Mouse (Mus musculus): ENCODE results near the gene Skiv2l. TPM values are rescaled to one million over a fixed set of nuclear protein-coding genes. Genes with fewer than 3 reads are reported as not detected.

Skiv2l gene
- polyA plus RNA-seq, 1 experiment from 2014 or later: 46.2 TPM

- ATAC-seq (ENCODE audit: low read depth): no peak
- Histone ChIP-seq H3K36me3 (ENCODE audit: control insufficient read depth, insufficient read depth, low read length) (no peaks in the 10 kb centered on the region), H3K9me3 (ENCODE audit: control insufficient read depth, low read length) (no peaks in the 10 kb centered on the region), H3K27ac (ENCODE audit: low read depth, low read length) (no peak within 1 kb of the TSS), H3K4me3 (ENCODE audit: low read depth, low read length) (no peak within 1 kb of the TSS), H3K27me3 (ENCODE audit: control insufficient read depth, insufficient read depth, low read length) (0 out of 2 replicates have a peak, but pooled peaks cover 4% of the 10 kb centered on the region), H3K9ac (replicated peaks; ENCODE audit: low read depth, low read length) (no peak within 1 kb of the TSS), H3K4me1 (ENCODE audit: control insufficient read depth, insufficient read depth, low read length) (no peaks in the 10 kb centered on the region), H3K4me2 (ENCODE audit: low read depth, low read length) (no peak within 1 kb of the TSS)
- WGBS: 15% methylated on average over 15 of the region's 15 CpGs
These were observed 31.8 kb upstream of the Skiv2l start, which contains the start of gene Gm20547 for GRCm38 (mm10) chr17:34881683-34882310. Gm20547 (minus strand) TSS chr17:34882042.

GRCm38 (mm10) chr17:34881166-34881565, 31.2 kb upstream of the Skiv2l start:
- Histone ChIP-seq H3K27me3 (ENCODE audit: control insufficient read depth, insufficient read depth, low read length) (0 out of 2 replicates have a peak, but pooled peaks cover 4% of the 10 kb centered on the region), H3K4me1 (ENCODE audit: control insufficient read depth, insufficient read depth, low read length) (no peaks in the 10 kb centered on the region), H3K4me3 (ENCODE audit: low read depth, low read length) (no peak overlapping the region), H3K4me2 (ENCODE audit: low read depth, low read length) (no peak overlapping the region), H3K27ac (ENCODE audit: low read depth, low read length) (no peak overlapping the region), H3K36me3 (ENCODE audit: control insufficient read depth, insufficient read depth, low read length) (no peaks in the 10 kb centered on the region), H3K9me3 (ENCODE audit: control insufficient read depth, low read length) (no peaks in the 10 kb centered on the region), H3K9ac (replicated peaks; ENCODE audit: low read depth, low read length) (no peak overlapping the region)
- ATAC-seq (ENCODE audit: low read depth): no peak

- H3K9me3 ChIP-seq (ENCODE audit: control insufficient read depth, low read length): no peaks in the 10 kb centered on the region
- no peaks in the 10 kb centered on the region for H3K36me3 ChIP-seq (ENCODE audit: control insufficient read depth, insufficient read depth, low read length)
- H3K4me1 ChIP-seq (ENCODE audit: control insufficient read depth, insufficient read depth, low read length): no peaks in the 10 kb centered on the region
- WGBS: 64% methylated on average over 11 of the region's 11 CpGs
- H3K4me3 ChIP-seq (ENCODE audit: low read depth, low read length): no peak within 1 kb of the TSS
- no peak within 1 kb of the TSS for H3K9ac ChIP-seq (replicated peaks; ENCODE audit: low read depth, low read length)
- H3K4me2 ChIP-seq (ENCODE audit: low read depth, low read length): no peak within 1 kb of the TSS
- 0 out of 2 replicates have a peak, but pooled peaks cover 4% of the 10 kb centered on the region for H3K27me3 ChIP-seq (ENCODE audit: control insufficient read depth, insufficient read depth, low read length)
- H3K27ac ChIP-seq (ENCODE audit: low read depth, low read length): no peak within 1 kb of the TSS
- no peak for ATAC-seq (ENCODE audit: low read depth)
These were observed 29.4 kb upstream of the Skiv2l start, which contains the start of gene Zbtb12 for GRCm38 (mm10) chr17:34879336-34879879. Zbtb12 (plus strand) TSS chr17:34879483.

GRCm38 (mm10) chr17:34874321-34874720, 24.3 kb upstream of the Skiv2l start:
- no peak overlapping the region for H3K4me3 ChIP-seq (ENCODE audit: low read depth, low read length)
- no peak overlapping the region for H3K4me2 ChIP-seq (ENCODE audit: low read depth, low read length)
- WGBS: 94% methylated on average over 6 of the region's 6 CpGs
- H3K9me3 ChIP-seq (ENCODE audit: control insufficient read depth, low read length): no peaks in the 10 kb centered on the region
- H3K27ac ChIP-seq (ENCODE audit: low read depth, low read length): no peak overlapping the region
- no peaks in the 10 kb centered on the region for H3K4me1 ChIP-seq (ENCODE audit: control insufficient read depth, insufficient read depth, low read length)
- no peaks in the 10 kb centered on the region for H3K27me3 ChIP-seq (ENCODE audit: control insufficient read depth, insufficient read depth, low read length)
- no peak overlapping the region for H3K9ac ChIP-seq (replicated peaks; ENCODE audit: low read depth, low read length)
- no peaks in the 10 kb centered on the region for H3K36me3 ChIP-seq (ENCODE audit: control insufficient read depth, insufficient read depth, low read length)
- no peak for ATAC-seq (ENCODE audit: low read depth)

- H3K4me1 ChIP-seq (ENCODE audit: control insufficient read depth, insufficient read depth, low read length): no peaks in the 10 kb centered on the region
- 69% methylated on average over 7 of the region's 7 CpGs for WGBS
- no peaks in the 10 kb centered on the region for H3K9me3 ChIP-seq (ENCODE audit: control insufficient read depth, low read length)
- no peak overlapping the region for H3K9ac ChIP-seq (replicated peaks; ENCODE audit: low read depth, low read length)
- ATAC-seq (ENCODE audit: low read depth): no peak
- H3K4me2 ChIP-seq (ENCODE audit: low read depth, low read length): no peak overlapping the region
- H3K4me3 ChIP-seq (ENCODE audit: low read depth, low read length): no peak overlapping the region
- no peaks in the 10 kb centered on the region for H3K36me3 ChIP-seq (ENCODE audit: control insufficient read depth, insufficient read depth, low read length)
- no peak overlapping the region for H3K27ac ChIP-seq (ENCODE audit: low read depth, low read length)
- no peaks in the 10 kb centered on the region for H3K27me3 ChIP-seq (ENCODE audit: control insufficient read depth, insufficient read depth, low read length)
These were observed 16.0 kb upstream of the Skiv2l start for GRCm38 (mm10) chr17:34865981-34866380.

- H3K27ac ChIP-seq (ENCODE audit: low read depth, low read length): no peak within 1 kb of the TSS; the same call in 1 of the 2 replicates
These were observed 12.5 kb upstream of the Skiv2l start, which contains the start of gene Cfb for GRCm38 (mm10) chr17:34862416-34863081. Cfb (minus strand) TSS chr17:34862518.

GRCm38 (mm10) chr17:34861704-34862415, 11.8 kb upstream of the Skiv2l start:
- no peaks in the 10 kb centered on the region for H3K27me3 ChIP-seq (ENCODE audit: control insufficient read depth, insufficient read depth, low read length)
- no peak overlapping the region for H3K9ac ChIP-seq (replicated peaks; ENCODE audit: low read depth, low read length)
- H3K4me1 ChIP-seq (ENCODE audit: control insufficient read depth, insufficient read depth, low read length): no peaks in the 10 kb centered on the region
- no peak overlapping the region for H3K4me2 ChIP-seq (ENCODE audit: low read depth, low read length)
- 63% methylated on average over 13 of the region's 13 CpGs for WGBS
- no peak for ATAC-seq (ENCODE audit: low read depth)
- H3K36me3 ChIP-seq (ENCODE audit: control insufficient read depth, insufficient read depth, low read length): peaks cover 2% of the 10 kb centered on the region; the same call in 1 of the 2 replicates
- no peaks in the 10 kb centered on the region for H3K9me3 ChIP-seq (ENCODE audit: control insufficient read depth, low read length)
- H3K4me3 ChIP-seq (ENCODE audit: low read depth, low read length): no peak overlapping the region
- H3K27ac ChIP-seq (ENCODE audit: low read depth, low read length): no peak overlapping the region

More at GRCm38 (mm10) chr17:34862416-34863081, 12.5 kb upstream of the Skiv2l start, which contains the start of gene Cfb:
- no peaks in the 10 kb centered on the region for H3K36me3 ChIP-seq (ENCODE audit: control insufficient read depth, insufficient read depth, low read length)
- H3K4me3 ChIP-seq (ENCODE audit: low read depth, low read length): no peak within 1 kb of the TSS
- no peak within 1 kb of the TSS for H3K4me2 ChIP-seq (ENCODE audit: low read depth, low read length)
- H3K9ac ChIP-seq (replicated peaks; ENCODE audit: low read depth, low read length): no peak within 1 kb of the TSS
- 63% methylated on average over 8 of the region's 8 CpGs for WGBS
- no peaks in the 10 kb centered on the region for H3K27me3 ChIP-seq (ENCODE audit: control insufficient read depth, insufficient read depth, low read length)
- ATAC-seq (ENCODE audit: low read depth): no peak; the same call in 1 of the 2 replicates
- no peaks in the 10 kb centered on the region for H3K4me1 ChIP-seq (ENCODE audit: control insufficient read depth, insufficient read depth, low read length)
- H3K9me3 ChIP-seq (ENCODE audit: control insufficient read depth, low read length): no peaks in the 10 kb centered on the region

GRCm38 (mm10) chr17:34860514-34860913, 10.5 kb upstream of the Skiv2l start:
- no peaks in the 10 kb centered on the region for H3K27me3 ChIP-seq (ENCODE audit: control insufficient read depth, insufficient read depth, low read length)
- no peak for ATAC-seq (ENCODE audit: low read depth)
- peaks cover 10% of the 10 kb centered on the region; the same call in 1 of the 2 replicates for H3K36me3 ChIP-seq (ENCODE audit: control insufficient read depth, insufficient read depth, low read length)
- H3K9ac ChIP-seq (replicated peaks; ENCODE audit: low read depth, low read length): no peak overlapping the region
- no peak overlapping the region for H3K4me3 ChIP-seq (ENCODE audit: low read depth, low read length)
- H3K4me2 ChIP-seq (ENCODE audit: low read depth, low read length): no peak overlapping the region
- whole genome bisulfite sequencing: 92% methylated on average over 9 of the region's 9 CpGs
- H3K9me3 ChIP-seq (ENCODE audit: control insufficient read depth, low read length): no peaks in the 10 kb centered on the region
- no peaks in the 10 kb centered on the region for H3K4me1 ChIP-seq (ENCODE audit: control insufficient read depth, insufficient read depth, low read length)
- H3K27ac ChIP-seq (ENCODE audit: low read depth, low read length): no peak overlapping the region
